Mouse (Mus musculus): ENCODE data around the gene A030014E15Rik. TPM values are rescaled to one million over a fixed set of nuclear protein-coding genes. Genes with fewer than 3 reads are reported as not detected.

A030014E15Rik gene
- polyA plus RNA-seq, 1 experiment, result not detected

GRCm38 (mm10) chr1:82974342-82974741 is 49.6 kb downstream of the A030014E15Rik start:
- H3K36me3 ChIP-seq (ENCODE audit: control insufficient read depth, insufficient read depth), result no peaks in the 10 kb centered on the region
- H3K27me3 ChIP-seq (ENCODE audit: control insufficient read depth, insufficient read depth, insufficient read length), result no peaks in the 10 kb centered on the region
- no peak overlapping the region for H3ac ChIP-seq (ENCODE audit: control insufficient read depth, insufficient read length)
- H3K4me2 ChIP-seq (ENCODE audit: low read depth), result no peak overlapping the region
- no peak overlapping the region for H3K4me3 ChIP-seq
- H3K79me2 ChIP-seq (ENCODE audit: control insufficient read depth, insufficient read depth), result no peaks in the 10 kb centered on the region
- TF ChIP-seq TCF12 (IDR thresholded peaks at IDR 0.05; ENCODE audit: insufficient read depth, poor library complexity, severe bottlenecking) (no peak), E2F4 (IDR thresholded peaks at IDR 0.05; ENCODE audit: insufficient read depth) (no peak), MAX (IDR thresholded peaks at IDR 0.05; ENCODE audit: low read depth) (no peak), POLR2AphosphoS2 (IDR thresholded peaks at IDR 0.05; ENCODE audit: insufficient read length, low read depth) (no peak), CEBPB (IDR thresholded peaks at IDR 0.05; ENCODE audit: insufficient read depth, poor library complexity, severe bottlenecking) (no peak), USF1 (IDR thresholded peaks at IDR 0.05; ENCODE audit: low read depth) (no peak), REST (IDR thresholded peaks at IDR 0.05; ENCODE audit: insufficient read depth, insufficient read length) (no peak), MYOD1 (IDR thresholded peaks at IDR 0.05; ENCODE audit: control insufficient read depth in 1 of 3, insufficient read length in 2 of 3, low read depth in 2 of 3) (no peak), TCF3 (IDR thresholded peaks at IDR 0.05; ENCODE audit: insufficient read length, low read depth) (no peak), POLR2A (IDR thresholded peaks at IDR 0.05; ENCODE audit: insufficient read length, low read depth) (no peak), MYOG (IDR thresholded peaks at IDR 0.05; ENCODE audit: control insufficient read depth in 1 of 3, insufficient read depth in 1 of 3, insufficient read length in 2 of 3, low read depth in 2 of 3) (no peak)

Other genes with a start within 250 kb of the A030014E15Rik start
- gene Mff, start 200.0 kb upstream of the A030014E15Rik start, polyA plus RNA-seq (2012; fragmentation: generic; extraction: Trizol), result 121 TPM
- gene Tm4sf20, start 156.5 kb upstream of the A030014E15Rik start, polyA plus RNA-seq (2012; fragmentation: generic; extraction: Trizol), result not detected
- not detected for gene Gm47791, start 153.7 kb upstream of the A030014E15Rik start, polyA plus RNA-seq (2012; fragmentation: generic; extraction: Trizol)
- 21.7 TPM for gene Agfg1, start 85.4 kb upstream of the A030014E15Rik start, polyA plus RNA-seq (2012; fragmentation: generic; extraction: Trizol)
- not detected for gene A030005L19Rik, start 11.6 kb upstream of the A030014E15Rik start, polyA plus RNA-seq (2012; fragmentation: generic; extraction: Trizol)
- gene Gm6217, start 6.5 kb downstream of the A030014E15Rik start, polyA plus RNA-seq (2012; fragmentation: generic; extraction: Trizol), result not detected
- gene A030003K21Rik, start 18.5 kb downstream of the A030014E15Rik start, polyA plus RNA-seq (2012; fragmentation: generic; extraction: Trizol), result not detected
- not detected for gene Gm7544, start 31.1 kb downstream of the A030014E15Rik start, polyA plus RNA-seq (2012; fragmentation: generic; extraction: Trizol)
- not detected for gene Gm47955, start 35.4 kb downstream of the A030014E15Rik start, polyA plus RNA-seq (2012; fragmentation: generic; extraction: Trizol)
- not detected for gene Gm47959, start 75.6 kb downstream of the A030014E15Rik start, polyA plus RNA-seq (2012; fragmentation: generic; extraction: Trizol)
- 0.07 TPM for gene Slc19a3, start 113.5 kb downstream of the A030014E15Rik start, polyA plus RNA-seq (2012; fragmentation: generic; extraction: Trizol)
- gene Krtap28-10, start 117.6 kb downstream of the A030014E15Rik start, polyA plus RNA-seq (2012; fragmentation: generic; extraction: Trizol), result not detected
- not detected for gene Gm47969, start 120.0 kb downstream of the A030014E15Rik start, polyA plus RNA-seq (2012; fragmentation: generic; extraction: Trizol)
- gene A030005K14Rik, start 134.5 kb downstream of the A030014E15Rik start, polyA plus RNA-seq (2012; fragmentation: generic; extraction: Trizol), result not detected
- not detected for gene Krtap28-13, start 136.0 kb downstream of the A030014E15Rik start, polyA plus RNA-seq (2012; fragmentation: generic; extraction: Trizol)
- not detected for gene Ccl20, start 191.8 kb downstream of the A030014E15Rik start, polyA plus RNA-seq (2012; fragmentation: generic; extraction: Trizol)
- not detected for gene Daw1, start 234.8 kb downstream of the A030014E15Rik start, polyA plus RNA-seq (2012; fragmentation: generic; extraction: Trizol)